Mouse (Mus musculus) kidney, adult 11 months (tissue): ENCODE data around the gene Grk6.
A peak's percentile ranks its signal among the peaks of the same experiment; 100 is the strongest.

ENCODE experiments used
- DNase-seq: peaks from one replicate; pipeline ENCODE4 v3.0.0; 2022

Gene Grk6

DNA sequence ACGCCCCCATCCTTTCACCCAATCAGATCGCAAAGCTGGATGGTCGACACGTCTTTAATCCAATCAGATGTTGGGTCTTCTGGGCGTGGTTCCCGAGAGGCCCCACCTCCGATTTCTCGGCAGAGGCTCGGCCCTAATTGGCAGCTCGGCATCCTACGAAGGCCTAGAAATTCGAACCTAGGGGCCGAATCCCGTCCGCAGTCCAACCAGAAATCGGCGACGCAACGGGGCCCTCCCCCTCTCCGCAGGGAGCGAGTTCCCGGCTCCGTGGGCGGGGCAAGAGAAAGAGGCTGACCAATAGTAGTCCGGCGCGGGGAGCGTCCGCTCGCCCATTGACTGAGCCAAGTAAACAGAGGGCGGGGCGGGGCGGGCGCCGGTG lies at the start of gene Grk6:
TSS of gene Grk6 (plus strand) at position 136 of the 379 bp plus-strand sequence.
- peak; percentile 100 for DNase-seq

DNA sequence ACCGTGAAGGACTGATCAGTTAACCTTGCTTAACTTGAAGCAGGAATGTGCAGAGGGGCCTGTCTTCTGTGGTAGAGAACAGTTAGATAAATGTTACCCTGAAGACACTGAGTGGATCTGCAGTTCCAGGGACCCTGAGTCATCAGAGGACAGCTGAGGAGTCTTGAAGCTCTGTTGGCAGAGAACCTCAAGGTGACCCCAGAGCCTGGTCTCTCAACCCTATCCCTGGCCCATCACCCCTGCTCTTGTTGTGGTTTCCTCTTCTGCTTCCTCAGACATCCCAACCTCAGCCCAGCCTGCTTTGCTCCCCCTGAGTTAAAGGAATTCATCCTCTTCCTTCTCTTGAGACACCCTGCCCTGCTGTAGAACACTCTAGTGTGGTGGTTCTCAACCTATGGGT lies 46.8 kb upstream of the Grk6 start, which contains the start of gene Slc34a1:
TSS of gene Slc34a1 (plus strand) at position 100 of the 400 bp plus-strand sequence.
- no peak for DNase-seq

DNA sequence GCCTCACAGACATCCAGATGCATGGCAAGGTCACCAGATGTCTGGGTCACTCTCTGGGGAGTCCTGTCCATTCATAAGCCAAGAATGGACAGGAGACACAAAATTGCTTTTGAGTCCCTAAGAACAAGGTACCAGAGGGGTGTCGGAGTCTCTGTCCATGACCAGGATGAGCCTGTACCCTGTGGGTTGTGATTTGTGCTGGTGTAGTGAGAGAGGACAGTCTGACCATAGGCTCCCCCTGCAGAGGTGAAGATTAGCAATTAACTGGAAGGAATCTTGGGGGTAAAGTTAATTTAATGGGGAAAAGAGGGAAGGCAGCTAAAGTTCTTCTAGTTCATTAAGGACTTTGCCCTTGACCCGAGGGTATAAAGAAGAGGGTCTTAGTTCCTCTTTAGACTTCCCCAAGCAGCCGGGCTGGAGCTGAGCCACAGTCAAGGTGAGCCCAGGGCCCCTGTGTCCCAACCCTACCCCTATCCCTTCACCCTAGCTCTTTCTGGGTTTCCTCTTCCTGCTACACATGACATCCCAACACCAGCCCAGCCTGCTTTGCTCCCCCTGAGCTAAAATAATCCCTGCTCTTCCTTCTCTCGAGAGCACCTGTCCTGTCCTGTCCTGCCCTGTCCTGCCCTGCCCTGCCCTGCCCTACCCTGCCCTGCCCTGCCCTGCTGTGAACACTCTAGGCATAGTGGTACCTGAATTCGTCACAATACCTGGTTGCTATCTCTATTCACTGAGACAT lies 45.4 kb upstream of the Grk6 start:
- peak; percentile 74 for DNase-seq

DNA sequence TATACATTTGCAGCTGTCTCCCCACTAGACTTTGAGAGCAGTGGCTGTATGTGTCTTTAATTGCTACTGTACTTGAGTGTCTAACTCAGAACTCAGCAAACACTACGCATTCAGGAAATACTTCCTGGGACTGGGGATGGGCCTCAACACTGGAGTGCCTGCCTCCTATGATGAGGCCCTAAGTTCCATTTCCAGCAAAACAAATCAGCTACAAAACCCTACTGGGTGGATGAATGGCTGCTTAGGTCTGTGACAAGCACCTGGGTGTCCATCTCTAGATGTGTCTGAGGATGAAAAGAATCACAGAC lies 44.9 kb upstream of the Grk6 start:
- DNase-seq, result no peak

DNA sequence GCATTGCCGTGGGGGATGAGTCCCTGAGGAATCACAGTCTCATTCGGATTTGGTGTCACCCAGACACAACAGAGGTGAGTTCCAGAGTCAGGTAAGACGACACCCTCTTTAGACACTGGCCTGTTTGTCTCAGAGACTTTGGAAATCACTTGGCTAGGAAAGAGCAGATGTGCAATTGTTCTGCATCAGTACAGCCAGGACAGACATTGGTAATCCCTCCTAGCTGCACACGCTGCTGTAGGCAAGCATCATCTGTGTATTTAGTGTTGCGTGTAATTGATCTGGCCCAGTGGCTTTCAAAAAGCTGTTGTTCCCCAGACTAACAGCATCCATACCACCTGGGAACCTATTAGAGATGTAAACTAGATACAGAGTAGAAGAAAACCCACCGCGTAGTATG lies 41.6 kb upstream of the Grk6 start:
- no peak for DNase-seq

DNA sequence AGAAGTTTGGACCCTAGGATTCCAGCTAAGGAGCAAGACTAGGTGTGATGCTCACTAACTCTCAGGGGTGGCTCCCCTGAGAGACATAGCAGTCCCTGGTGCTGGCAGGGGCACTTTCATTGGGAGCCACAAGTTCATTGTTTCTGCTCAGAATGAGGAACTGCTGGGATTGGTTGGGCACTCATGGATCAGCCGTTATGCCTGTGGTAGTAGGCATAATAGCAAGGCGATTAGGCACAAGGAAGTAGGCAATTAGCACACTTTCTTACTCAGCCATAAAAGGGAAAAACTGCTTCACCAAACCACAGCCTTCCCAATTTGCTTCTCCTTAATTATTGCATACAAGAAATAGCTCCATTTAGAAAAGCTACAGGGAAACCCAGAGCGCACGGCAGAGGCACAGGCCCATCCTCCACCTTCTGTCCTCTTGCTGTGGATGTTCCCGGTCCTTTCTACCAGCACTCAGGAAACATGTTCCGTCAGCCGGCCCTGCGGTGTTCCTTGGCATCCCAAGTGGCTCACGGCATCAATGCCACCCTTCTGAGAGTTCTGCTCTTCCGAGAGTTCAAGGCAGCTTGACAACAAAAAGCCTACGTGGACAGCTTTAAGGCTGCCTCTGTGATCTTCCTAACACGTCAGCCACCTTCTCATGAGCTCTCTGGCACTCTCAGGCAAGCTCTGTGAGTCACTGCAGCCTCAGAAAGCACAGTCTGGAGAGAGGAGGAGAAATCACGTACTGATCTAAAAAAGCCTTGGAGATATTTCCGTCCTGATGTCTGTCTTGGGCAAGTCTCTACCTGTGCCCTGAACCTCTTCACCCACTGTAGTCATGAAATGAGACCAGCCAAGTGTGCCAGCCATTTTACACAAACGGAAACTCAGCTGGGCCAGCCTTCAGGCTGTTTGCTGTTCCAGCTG lies 40.7 kb upstream of the Grk6 start:
- no peak for DNase-seq

DNA sequence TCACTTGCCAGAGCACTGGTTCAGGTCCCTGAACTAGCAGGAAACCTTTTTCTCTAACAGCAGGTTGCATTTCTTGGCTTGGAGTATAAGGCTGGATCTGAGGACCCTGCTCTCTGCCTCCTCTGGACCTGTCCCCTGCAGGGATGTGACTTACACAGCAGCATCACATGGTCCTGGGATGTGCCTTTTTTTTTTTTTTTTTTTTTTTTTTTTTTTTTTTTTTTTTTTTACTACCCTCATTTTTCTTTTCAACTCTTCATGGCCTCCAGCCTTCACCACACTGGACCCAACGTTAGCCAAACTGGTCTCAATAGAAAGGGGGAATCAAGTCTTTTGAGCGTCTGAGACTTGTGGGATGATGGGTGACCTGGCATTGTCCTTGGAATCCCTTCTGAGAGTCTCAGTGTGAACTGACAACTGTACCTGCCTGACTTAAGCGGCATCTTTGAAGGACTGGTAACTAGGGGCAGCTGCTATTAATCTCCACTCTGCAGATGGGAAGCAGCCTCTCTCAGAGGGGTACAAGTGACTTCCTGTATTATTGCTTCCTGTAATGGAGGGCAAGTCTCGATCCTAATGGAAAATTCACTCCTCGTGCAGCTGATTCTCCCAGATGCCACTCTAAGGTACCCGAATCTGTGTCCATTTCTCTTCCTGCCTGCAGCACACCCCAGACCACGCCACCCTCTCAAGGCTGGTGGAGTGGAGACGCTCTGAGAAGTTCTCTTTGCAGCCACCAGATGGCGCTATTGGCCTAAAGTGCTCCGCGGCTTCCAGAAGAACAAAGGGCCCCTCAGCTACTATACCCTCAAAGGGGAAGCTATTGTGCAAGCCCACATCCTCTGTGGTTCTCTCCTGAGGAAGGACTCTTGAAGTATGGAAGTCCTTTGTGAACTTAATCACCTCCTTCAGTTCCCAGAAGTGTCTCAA lies 39.8 kb upstream of the Grk6 start:
- no peak for DNase-seq

DNA sequence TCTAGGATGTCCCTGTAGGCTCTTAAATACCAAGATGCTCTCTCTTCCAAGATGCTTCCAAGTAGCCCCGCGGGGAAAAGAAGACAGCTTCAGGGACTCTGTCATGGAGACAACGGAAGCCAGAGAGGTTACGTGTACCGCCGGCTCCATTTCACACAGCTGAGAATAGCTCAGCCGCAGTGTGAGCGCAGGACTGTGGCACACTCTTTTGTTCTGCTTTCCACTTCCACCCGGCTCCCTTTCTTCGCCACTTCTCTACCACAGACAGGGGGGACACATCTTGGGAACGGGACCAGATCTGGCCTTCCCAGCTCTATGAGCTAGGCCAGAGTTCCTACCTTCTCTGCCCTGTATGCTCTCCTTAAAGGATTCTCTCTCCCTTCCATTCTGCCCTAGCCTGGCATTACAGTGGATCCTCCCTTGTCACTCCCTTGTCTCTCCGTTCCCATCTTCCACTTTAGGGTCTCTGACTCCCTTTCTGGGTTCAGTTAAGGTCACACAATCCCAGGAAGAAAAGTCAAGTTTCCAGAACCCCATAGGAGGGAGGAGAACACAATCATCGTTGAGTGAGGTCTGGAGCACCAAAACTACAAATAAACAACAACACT lies 39.0 kb upstream of the Grk6 start:
- no peak for DNase-seq

DNA sequence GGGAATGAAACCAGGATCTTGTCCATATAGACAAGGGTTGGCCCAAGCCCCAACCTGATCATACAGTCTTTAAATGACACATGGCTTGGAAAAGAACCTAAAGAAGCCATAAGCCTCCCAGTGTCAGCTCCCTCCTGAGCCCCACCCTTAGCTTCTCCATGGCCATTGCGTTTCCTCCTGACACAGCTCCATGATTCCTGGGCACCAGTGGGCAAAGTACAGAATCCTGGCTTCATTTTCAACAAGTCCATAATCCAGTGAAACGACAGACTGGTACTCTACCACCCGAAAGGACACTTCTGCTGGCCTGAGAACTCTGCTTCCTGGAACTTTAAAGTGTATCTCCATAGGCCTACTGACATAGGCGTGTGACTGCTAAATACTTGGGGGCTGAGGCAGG lies 37.5 kb upstream of the Grk6 start:
- no peak for DNase-seq

DNA sequence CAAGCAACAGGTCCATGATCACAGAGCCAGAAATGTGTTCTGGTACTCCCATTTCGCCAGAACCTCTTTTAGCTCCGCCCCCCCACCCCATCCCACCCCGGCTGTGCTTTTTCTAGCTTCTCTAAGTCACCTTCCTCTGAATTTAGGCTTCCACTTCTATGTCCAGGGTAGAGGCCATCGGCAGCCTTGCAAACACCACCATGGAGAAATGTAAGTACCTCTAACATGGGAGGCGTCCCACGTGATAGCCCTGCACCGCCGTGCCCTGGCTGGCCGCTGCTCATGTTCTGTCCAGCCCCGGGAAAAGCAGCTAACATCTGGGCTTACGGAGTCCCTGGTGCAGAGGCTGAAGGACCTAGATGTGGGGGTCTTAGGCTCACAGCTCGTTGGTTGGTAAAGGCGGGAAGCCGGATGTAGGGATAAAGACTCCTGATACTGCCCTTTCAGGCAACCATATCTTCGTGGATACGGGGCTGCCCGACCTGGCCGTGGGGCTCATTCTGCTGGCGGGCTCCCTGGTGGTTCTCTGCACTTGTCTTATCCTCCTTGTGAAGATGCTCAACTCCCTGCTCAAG lies 36.2 kb upstream of the Grk6 start:
- DNase-seq, result no peak

DNA sequence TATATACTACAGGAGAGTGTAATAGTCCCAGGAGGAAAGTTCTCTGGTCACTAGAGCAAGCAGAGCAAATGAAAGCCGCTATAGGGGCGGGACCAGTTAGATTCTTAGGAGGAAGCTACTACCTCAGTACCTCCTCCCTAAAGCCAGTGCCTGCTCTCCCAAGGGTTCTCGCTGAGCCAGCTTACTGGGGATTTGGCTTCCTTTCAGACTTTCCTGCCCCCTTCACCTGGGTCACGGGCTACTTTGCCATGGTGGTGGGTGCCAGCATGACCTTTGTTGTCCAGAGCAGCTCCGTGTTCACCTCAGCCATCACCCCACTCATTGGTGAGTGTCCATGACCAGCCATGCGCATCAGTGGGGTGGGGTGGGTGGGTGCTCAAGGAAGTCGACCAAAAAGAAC lies 33.0 kb upstream of the Grk6 start:
- DNase-seq, result peak; percentile 57

DNA sequence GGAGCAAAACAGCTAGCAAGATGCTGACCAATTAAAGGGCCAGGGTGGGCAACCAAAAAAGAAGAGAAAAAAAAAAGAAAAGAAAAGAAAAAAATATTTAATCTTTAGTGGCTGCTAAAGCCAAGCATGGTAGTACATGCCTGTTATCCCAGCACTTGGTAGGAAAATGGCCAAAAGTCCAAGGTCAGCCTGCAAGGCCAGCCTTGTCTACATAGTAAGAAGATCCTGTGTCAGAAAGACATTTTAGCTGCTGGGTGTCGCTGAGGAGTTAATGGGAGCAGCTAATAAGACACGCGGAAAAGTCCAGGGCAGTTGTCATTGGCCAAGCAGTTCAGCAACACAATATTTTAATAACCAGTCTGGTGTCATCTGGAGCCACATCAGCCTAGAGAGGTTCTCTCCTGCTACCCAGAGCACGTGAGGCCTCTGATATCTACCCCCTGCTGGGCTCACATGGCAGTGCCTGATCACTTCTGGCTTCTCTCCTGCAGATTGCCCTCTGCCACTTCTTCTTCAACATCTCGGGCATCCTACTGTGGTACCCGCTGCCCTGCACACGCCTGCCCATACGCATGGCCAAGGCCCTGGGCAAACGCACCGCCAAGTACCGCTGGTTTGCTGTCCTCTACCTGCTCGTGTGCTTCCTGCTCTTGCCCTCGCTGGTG lies 32.1 kb upstream of the Grk6 start:
- DNase-seq, result no peak

DNA sequence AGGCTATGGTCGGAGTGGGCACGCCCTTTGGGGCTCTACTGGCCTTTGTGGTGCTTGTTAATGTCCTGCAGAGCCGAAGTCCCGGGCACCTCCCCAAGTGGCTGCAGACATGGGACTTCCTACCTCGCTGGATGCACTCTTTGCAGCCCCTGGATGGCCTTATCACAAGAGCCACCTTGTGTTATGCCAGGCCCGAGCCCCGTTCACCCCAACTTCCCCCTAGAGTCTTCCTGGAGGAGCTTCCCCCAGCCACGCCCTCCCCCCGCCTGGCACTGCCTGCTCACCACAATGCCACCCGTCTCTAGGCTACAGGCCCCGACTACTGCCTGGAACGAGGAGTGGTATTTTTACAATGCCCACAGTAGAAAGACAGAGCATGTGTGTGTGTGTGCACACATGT lies 31.5 kb upstream of the Grk6 start:
- DNase-seq, result no peak

DNA sequence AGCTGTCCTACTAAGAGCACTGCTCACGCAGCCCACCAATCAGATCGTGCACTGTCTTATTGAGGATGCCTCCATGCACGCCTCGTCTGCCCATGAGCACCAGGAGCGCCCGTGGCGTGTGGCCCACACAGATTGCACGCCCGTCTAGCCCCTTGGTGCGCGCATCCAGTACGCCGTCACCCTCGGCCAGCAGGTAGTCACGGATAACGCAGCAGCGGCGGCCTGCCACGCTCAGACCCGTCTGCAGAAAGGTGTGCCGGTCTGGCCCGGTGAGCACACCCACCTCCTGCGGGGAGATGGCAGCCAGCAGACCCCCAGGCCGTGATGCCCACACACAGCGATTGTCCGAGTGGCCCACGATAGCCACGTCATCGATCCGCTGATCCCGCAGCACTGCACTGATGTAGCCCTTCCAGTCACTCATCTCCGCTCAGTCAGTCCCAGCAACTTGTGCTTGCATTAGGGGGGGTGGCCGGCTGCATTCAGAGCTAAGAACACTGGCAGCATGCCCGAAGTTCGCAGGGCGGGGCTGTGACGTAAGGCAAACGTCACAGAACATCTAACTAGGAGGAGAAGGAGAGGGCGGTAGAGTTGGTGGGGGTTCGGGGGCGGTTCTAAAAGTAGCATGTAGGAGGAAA lies 30.0 kb upstream of the Grk6 start, which contains the start of gene Pfn3:
TSS of gene Pfn3 (minus strand) at position 490 of the 638 bp plus-strand sequence.
- peak; percentile 88 for DNase-seq

DNA sequence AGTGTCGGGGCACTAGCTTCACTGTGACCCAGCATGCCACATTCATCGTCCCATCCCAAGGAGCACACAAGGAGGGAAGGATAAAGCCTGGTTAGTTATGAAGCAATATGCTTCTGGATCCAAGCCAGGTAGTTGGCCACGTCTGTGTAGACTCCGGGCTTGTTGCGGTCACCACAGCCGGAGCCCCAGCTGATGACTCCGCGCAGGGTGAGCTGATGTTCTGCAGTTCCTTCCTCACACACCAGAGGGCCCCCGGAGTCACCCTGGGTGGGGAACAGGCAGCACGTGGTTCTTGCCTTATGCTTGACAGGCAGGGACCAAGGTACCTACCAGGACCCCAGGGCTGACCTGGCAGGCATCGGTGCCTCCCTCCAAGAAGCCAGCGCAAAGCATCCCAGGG lies 26.9 kb upstream of the Grk6 start:
- peak; percentile 81 for DNase-seq

DNA sequence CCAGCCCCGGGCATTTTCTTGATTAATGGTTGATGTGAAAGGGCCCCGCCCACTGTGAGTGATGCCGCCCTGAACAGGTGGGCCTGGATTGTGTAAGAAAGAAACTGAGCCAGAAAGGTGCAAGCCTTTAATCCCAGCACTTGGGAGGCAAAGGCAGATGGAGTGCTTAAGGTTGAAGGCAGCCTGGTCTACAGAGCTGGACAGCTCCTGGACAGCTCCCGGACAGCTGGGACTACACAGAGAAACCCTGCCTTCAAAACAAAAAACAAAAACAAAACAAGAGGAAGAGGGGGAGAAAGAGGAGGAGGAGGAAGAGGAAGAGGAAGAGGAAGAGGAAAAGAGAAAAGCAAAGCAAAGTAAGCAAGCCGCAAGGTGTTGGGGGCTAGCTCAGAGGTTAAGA lies 25.7 kb upstream of the Grk6 start:
- DNase-seq, result no peak

DNA sequence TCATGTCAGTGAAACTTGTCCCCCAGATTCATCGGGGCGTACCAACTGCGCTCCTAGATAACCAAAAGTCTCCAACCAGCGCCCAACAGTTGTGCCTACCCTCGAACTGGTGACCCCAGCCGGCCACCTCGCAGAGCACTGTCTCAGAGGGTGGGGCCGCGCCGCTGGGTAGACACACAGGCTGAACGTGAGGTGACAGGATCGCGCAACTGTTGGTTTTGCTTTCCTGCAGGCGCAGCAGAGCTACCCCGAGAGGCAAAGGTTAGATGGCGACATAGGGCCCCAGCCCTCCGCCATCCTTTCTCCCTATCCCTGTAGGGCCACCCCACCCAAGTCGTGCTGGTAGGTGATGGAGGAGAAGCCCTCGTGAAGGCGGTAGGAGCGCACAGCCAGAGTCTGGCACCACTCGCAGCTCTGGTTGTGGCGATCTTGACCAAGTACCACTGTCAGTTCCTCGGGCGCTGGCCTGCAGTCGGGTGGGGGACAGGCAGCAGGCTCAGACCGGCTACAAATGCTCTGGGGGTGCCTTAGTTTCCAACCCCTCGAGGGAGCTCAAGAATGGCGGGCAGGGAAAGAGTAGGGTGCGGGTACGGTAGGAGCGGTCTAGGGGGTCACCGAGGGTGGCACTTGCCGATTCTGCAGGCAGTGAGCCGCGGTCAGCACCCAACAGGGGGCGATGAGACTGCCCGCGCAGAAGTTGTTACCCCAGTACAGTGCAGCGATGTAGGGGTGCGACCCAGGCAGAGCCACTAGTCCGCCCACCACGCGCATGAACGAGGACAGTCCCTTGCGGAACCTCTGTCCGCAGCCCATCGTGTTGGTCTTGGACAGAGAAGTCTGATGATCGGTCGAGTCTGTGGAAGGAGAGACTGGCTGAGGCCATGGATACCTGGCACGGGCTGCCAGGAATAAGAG lies 24.6 kb upstream of the Grk6 start:
- no peak for DNase-seq

DNA sequence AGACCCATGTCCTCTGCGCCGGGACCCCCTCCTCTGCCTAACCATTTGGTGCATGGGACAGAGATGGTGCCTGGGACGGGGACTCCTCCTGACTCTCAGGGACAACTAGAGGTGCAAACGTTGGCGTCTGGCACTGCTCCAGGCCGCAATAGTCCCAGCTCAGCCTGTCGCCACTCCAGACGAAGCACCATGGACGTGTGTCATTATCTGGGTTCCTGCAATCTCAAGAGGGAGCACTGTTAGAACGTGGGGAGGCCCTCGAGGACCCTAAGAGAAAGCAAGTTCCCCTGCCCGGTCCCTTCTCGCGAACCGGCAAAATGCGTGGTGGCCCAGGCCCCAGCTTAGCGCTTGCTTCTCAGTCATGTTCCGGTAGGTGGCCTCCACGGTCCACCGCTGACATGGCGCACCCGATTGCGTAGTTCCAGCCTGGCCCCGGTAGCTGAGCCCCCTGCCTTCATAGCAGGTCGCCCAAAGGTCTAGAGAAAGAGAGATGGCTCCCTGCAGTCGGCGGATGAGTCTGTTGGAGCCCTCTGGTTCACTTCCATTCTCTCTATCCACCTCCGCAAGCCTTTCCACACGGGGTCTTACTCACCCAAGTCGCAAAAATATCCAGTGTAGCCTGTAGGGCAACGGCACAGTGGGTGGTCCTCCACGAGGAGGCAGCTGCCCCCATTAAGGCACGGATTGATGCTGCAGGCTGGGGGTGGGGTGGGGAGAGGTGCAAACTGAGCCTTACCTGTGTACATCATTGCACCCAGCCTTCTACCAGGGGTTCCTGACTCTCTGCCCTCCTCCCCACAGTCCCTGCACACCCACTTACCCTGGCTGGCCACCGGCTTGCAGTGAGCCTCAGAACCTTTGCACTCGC lies 23.7 kb upstream of the Grk6 start:
- DNase-seq, result peak; percentile 50

DNA sequence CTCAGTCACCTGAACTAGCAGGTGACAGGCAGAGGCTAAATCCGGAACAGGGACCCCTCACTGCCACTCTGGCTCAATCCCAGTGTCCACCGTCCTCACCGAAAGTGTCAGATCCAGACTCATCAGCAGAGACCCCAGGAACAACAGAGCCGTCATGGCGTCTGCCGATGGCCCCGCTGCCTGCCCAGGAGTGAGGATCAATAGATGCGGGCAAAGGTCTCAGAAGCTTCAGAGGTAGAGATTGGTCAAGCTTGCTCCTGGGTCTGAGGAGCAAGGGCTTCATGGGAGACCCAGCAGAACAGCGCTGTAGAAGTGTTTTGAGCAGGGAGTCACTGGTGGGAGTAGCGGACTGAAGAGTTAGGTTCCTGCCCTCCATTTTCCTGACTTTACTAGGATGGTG lies 18.3 kb upstream of the Grk6 start, which contains the start of gene F12:
TSS of gene F12 (minus strand) at position 181 of the 400 bp plus-strand sequence.
- DNase-seq, result no peak
